Mouse (Mus musculus) limb, embryonic 10.5 days (tissue): ENCODE results near the gene Ldhd. TPM values are rescaled to one million over a fixed set of nuclear protein-coding genes. Genes with fewer than 3 reads are reported as not detected.

Experiments used
- DNase-seq: peaks from one replicate; pipeline ENCODE4 v3.0.0-alpha.2; 2017; ENCODE audit warnings: low spot score
- H3K27ac ChIP-seq: fragments of 300-500 bp; sonication (generic); 2 replicates; pipeline ENCODE4 v1.5.1; 2016; ENCODE audit warnings: mild to moderate bottlenecking
- H3K27me3 ChIP-seq: fragments of 300-500 bp; sonication (generic); 2 replicates; pipeline ENCODE4 v1.6.1; 2016; ENCODE audit warnings: low read depth, mild to moderate bottlenecking; ENCODE audit not compliant: poor library complexity, severe bottlenecking
- H3K36me3 ChIP-seq: fragments of 300-500 bp; sonication (generic); 2 replicates; pipeline ENCODE4 v1.6.1; 2016; ENCODE audit warnings: mild to moderate bottlenecking, moderate library complexity
- H3K4me1 ChIP-seq: fragments of 300-500 bp; sonication (generic); 2 replicates; pipeline ENCODE4 v1.6.1; 2016
- H3K4me3 ChIP-seq: fragments of 300-500 bp; sonication (generic); 2 replicates; pipeline ENCODE4 v1.5.1; 2016; ENCODE audit warnings: mild to moderate bottlenecking, moderate library complexity
- H3K9me3 ChIP-seq: fragments of 300-500 bp; sonication (generic); replicated peaks from 2 replicates; pipeline ENCODE4 v1.6.1; 2016; ENCODE audit warnings: mild to moderate bottlenecking
- WGBS: fragments of 180-500 bp; shearing (Covaris S2); methylation state at CpG from one replicate; pipeline ENCODE4 v1.1.7; 2016; 5-methylcytosine and 5-hydroxymethylcytosine counted together
- polyA plus RNA-seq: library from polyadenylated mRNA; unstranded; fragments of >200 nt; fragmentation: Nextera tagmentation; extraction: Ambion mirVana; gene quantifications from 2 replicates; pipeline ENCODE4 v1.2.1, GENCODE M21; 2016

Gene Ldhd
- polyA plus RNA-seq, 1 experiment from 2014 or later = 0.25 TPM

DNA sequence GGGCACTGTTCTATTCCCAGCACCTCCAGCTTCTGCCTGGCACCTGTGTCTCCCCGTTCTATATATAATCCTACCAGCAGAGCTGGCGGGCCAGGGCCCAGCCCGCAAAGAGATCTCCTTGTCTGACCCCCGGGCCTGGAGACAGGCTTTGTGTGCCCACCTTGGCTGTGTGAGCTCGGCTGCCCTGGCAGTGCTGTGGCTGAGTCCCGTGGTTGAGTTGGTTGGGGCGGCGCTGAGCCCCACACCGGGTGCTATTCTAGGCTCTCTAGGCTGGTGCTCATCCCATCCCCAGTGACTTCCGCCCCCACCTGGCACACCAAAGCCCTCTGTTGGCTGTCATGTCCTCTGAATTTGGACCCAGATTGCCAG, 5.3 kb downstream of the Ldhd start:
- WGBS = 93% methylated on average over 10 of the region's 10 CpGs

GRCm38 (mm10) chr8:111624081-111624852, 5.9 kb downstream of the Ldhd start:
- Histone ChIP-seq H3K27me3 (no peaks in the 10 kb centered on the region), H3K36me3 (peaks cover 73% of the 10 kb centered on the region), H3K9me3 (no peaks in the 10 kb centered on the region), H3K27ac (no peak overlapping the region), H3K4me1 (peaks cover 2% of the 10 kb centered on the region; the same call in 1 of the 2 replicates), H3K4me3 (no peak overlapping the region)
- no peak for DNase-seq
- 88% methylated on average over 12 of the region's 12 CpGs for WGBS

More for the DNA sequence above, 5.3 kb downstream of the Ldhd start:
- no peak overlapping the region for H3K27ac ChIP-seq
- no peaks in the 10 kb centered on the region for H3K27me3 ChIP-seq
- DNase-seq = no peak
- H3K36me3 ChIP-seq = peaks cover 67% of the 10 kb centered on the region
- peaks cover 5% of the 10 kb centered on the region for H3K4me1 ChIP-seq
- H3K9me3 ChIP-seq = no peaks in the 10 kb centered on the region
- H3K4me3 ChIP-seq = no peak overlapping the region

DNA sequence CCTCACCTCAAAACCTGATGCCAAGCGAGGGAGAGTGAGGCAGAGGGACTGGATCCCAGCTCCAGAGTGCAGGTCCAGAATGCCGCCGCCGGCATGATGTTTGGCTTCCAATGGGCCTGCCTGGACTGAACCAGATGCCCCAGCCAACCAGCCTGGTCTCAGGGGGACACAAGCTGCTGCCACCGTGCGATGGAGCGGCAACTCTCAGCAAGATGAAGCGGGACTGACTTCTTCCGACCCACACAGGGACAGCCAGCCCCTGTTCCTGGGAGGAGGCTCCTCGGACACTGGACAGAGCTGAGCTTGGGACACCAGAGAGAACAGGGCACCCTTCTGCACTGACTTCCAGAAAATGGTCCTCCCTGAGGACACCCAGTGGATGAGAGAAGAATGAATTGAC, 7.6 kb downstream of the Ldhd start:
- Histone ChIP-seq H3K36me3 (peaks cover 73% of the 10 kb centered on the region), H3K4me3 (no peak overlapping the region), H3K9me3 (no peaks in the 10 kb centered on the region), H3K4me1 (no peaks in the 10 kb centered on the region; the same call in 1 of the 2 replicates), H3K27ac (no peak overlapping the region), H3K27me3 (no peaks in the 10 kb centered on the region)
- no peak for DNase-seq
- 92% methylated on average over 10 of the region's 10 CpGs for WGBS

GRCm38 (mm10) chr8:111622104-111622503, 8.1 kb downstream of the Ldhd start:
- no peaks in the 10 kb centered on the region; the same call in 1 of the 2 replicates for H3K4me1 ChIP-seq
- no peak overlapping the region for H3K27ac ChIP-seq
- DNase-seq = no peak
- WGBS = 85% methylated on average over 3 of the region's 3 CpGs
- no peaks in the 10 kb centered on the region for H3K27me3 ChIP-seq
- peaks cover 68% of the 10 kb centered on the region for H3K36me3 ChIP-seq
- no peak overlapping the region for H3K4me3 ChIP-seq
- no peaks in the 10 kb centered on the region for H3K9me3 ChIP-seq

GRCm38 (mm10) chr8:111619936-111620335, 10.2 kb downstream of the Ldhd start:
- no peak overlapping the region for H3K4me3 ChIP-seq
- H3K36me3 ChIP-seq = peaks cover 76% of the 10 kb centered on the region
- H3K4me1 ChIP-seq = no peaks in the 10 kb centered on the region; the same call in 1 of the 2 replicates
- H3K27ac ChIP-seq = no peak overlapping the region
- DNase-seq = no peak
- no peaks in the 10 kb centered on the region for H3K27me3 ChIP-seq
- 100% methylated on average over 1 of the region's 1 CpGs for WGBS
- no peaks in the 10 kb centered on the region for H3K9me3 ChIP-seq

DNA sequence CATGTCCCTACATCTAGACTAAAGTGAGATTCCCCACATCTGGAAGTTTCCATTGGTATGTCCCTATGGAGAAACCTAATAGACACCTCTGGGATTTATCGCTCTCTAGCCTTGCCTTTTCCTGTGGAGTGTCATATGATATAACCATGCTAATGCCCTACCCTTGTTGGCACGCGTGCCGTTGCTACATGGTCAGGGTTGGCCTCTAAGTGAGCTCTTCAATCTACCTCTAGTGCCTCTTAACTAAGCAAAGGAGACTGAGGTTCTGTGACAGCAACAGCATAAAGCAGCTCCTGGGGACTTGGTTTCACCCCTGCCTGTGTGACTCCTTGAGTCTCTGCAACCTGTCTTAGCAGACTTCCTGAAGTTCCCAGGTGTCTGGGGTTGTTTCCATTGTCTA, 11.9 kb downstream of the Ldhd start:
- WGBS = 95% methylated on average over 4 of the region's 4 CpGs
- H3K4me3 ChIP-seq = no peak overlapping the region
- peaks cover 76% of the 10 kb centered on the region for H3K36me3 ChIP-seq
- no peak overlapping the region for H3K27ac ChIP-seq
- H3K27me3 ChIP-seq = no peaks in the 10 kb centered on the region
- no peak for DNase-seq
- no peaks in the 10 kb centered on the region for H3K9me3 ChIP-seq
- no peaks in the 10 kb centered on the region; the same call in 1 of the 2 replicates for H3K4me1 ChIP-seq

DNA sequence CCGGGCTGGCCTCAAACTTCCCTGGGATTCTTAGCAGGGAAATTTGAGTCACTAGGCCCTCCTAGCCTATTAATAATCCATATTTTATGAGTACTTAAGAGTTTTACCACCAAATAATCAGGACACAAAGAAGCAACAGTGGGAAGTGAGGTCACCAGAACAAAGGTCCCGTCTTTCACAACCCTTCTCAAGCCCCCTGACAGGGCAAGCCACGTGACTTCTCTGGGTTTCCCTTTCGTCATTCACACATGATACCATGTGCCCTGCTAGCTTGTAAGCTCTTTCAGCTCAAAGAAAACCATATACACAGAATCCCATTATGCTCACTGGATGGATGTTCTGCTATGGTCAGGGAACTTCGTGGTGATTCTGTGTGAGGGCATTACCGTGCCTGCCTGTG, 12.4 kb downstream of the Ldhd start:
- no peaks in the 10 kb centered on the region for H3K9me3 ChIP-seq
- no peak overlapping the region for H3K4me3 ChIP-seq
- no peak for DNase-seq
- H3K4me1 ChIP-seq = no peaks in the 10 kb centered on the region; the same call in 1 of the 2 replicates
- H3K36me3 ChIP-seq = peaks cover 76% of the 10 kb centered on the region
- H3K27ac ChIP-seq = no peak overlapping the region
- H3K27me3 ChIP-seq = no peaks in the 10 kb centered on the region
- WGBS = 71% methylated on average over 6 of the region's 6 CpGs

- no peaks in the 10 kb centered on the region for H3K4me1 ChIP-seq
- DNase-seq = no peak
- peaks cover 76% of the 10 kb centered on the region for H3K36me3 ChIP-seq
- 92% methylated on average over 6 of the region's 6 CpGs for WGBS
- no peak overlapping the region for H3K4me3 ChIP-seq
- no peaks in the 10 kb centered on the region for H3K27me3 ChIP-seq
- H3K9me3 ChIP-seq = no peaks in the 10 kb centered on the region
- H3K27ac ChIP-seq = no peak overlapping the region
These were observed 15.1 kb downstream of the Ldhd start for GRCm38 (mm10) chr8:111614786-111615701.

DNA sequence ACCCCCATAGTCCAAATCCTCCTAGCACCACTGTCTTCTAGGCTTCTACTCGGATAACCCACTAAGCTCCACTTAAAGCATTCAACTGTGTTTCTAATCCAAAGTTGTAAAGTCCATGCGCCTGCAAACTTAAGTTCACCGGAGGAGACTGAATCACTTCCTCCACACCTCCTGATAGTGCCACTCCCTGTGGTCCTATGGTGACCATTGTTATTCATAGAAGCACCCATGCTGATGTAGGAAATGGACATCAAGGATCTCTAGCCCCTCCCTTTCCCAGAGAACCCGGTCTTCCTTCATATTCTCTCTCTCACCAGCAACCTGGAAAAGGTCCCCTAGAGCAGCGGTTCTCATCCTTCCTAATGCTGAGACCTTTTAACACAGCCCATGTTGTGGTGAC, 17.0 kb downstream of the Ldhd start:
- Histone ChIP-seq H3K4me1 (no peaks in the 10 kb centered on the region), H3K27me3 (no peaks in the 10 kb centered on the region), H3K4me3 (no peak overlapping the region), H3K9me3 (no peaks in the 10 kb centered on the region), H3K36me3 (peaks cover 71% of the 10 kb centered on the region), H3K27ac (no peak overlapping the region)
- DNase-seq = no peak
- WGBS = 81% methylated on average over 5 of the region's 5 CpGs

DNA sequence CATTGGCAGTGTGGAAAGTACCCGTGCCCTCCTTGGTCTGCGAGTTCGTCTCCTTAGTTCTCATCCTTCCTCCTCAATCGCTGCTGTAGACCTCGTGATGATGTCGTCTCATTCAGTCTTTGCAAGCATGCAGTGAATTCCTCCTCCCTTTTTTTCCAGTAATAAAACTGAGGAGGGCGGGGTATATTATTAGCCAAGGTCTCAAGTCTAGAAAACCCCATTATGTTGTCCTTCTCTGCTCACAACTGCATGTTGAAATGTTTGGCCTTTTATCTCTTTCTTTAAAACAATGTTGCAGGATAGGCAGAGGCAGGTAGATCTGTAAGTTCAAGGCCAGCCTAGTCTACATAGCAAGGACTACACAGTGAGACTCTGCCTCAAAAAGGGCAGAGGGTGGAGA, 22.8 kb downstream of the Ldhd start:
- Histone ChIP-seq H3K36me3 (peaks cover 64% of the 10 kb centered on the region), H3K4me1 (no peaks in the 10 kb centered on the region), H3K4me3 (no peak overlapping the region), H3K9me3 (no peaks in the 10 kb centered on the region), H3K27ac (no peak overlapping the region), H3K27me3 (no peaks in the 10 kb centered on the region)
- WGBS = 96% methylated on average over 7 of the region's 7 CpGs
- DNase-seq = no peak

- no peak for DNase-seq
These were observed 23.2 kb downstream of the Ldhd start for GRCm38 (mm10) chr8:111606961-111607360.

DNA sequence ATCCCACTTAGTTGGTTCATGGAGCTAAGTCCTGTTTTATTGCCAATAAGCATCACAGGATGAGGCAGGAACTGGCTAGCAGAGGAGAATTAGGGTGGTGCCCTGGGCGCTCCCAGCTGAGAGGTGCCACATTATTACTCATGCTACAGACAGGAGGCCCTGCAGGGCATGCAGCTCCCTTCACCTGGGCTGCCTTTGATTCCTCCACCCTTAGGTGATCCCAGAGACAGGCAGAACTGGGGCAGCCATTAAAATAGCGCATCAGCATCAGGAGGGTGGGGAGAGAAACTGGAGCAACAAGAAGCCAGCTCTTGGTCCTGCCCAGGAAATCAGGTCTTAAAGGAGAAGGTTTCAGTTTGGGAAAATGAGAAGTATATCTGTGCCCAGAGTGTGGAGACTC, 25.2 kb downstream of the Ldhd start:
- no peaks in the 10 kb centered on the region for H3K27me3 ChIP-seq
- no peak overlapping the region for H3K27ac ChIP-seq
- DNase-seq = no peak
- no peaks in the 10 kb centered on the region for H3K4me1 ChIP-seq
- no peaks in the 10 kb centered on the region for H3K9me3 ChIP-seq
- WGBS = 95% methylated on average over 2 of the region's 2 CpGs
- H3K4me3 ChIP-seq = no peak overlapping the region
- peaks cover 51% of the 10 kb centered on the region for H3K36me3 ChIP-seq

More at GRCm38 (mm10) chr8:111606961-111607360, 23.2 kb downstream of the Ldhd start:
- H3K4me1 ChIP-seq = no peaks in the 10 kb centered on the region
- no peaks in the 10 kb centered on the region for H3K27me3 ChIP-seq
- H3K9me3 ChIP-seq = no peaks in the 10 kb centered on the region
- H3K27ac ChIP-seq = no peak overlapping the region
- H3K4me3 ChIP-seq = no peak overlapping the region
- WGBS = 89% methylated on average over 9 of the region's 9 CpGs
- peaks cover 59% of the 10 kb centered on the region for H3K36me3 ChIP-seq

GRCm38 (mm10) chr8:111602050-111602449, 28.1 kb downstream of the Ldhd start:
- no peak overlapping the region for H3K4me3 ChIP-seq
- 97% methylated on average over 4 of the region's 4 CpGs for whole genome bisulfite sequencing
- H3K9me3 ChIP-seq = no peaks in the 10 kb centered on the region
- H3K36me3 ChIP-seq = peaks cover 38% of the 10 kb centered on the region
- no peaks in the 10 kb centered on the region for H3K27me3 ChIP-seq
- H3K27ac ChIP-seq = no peak overlapping the region
- no peak for DNase-seq
- peaks cover 5% of the 10 kb centered on the region for H3K4me1 ChIP-seq
